Mouse (Mus musculus): ENCODE data around the gene Ctu2. TPM values are rescaled to one million over a fixed set of nuclear protein-coding genes. Genes with fewer than 3 reads are reported as not detected.
A peak's percentile ranks its signal among the peaks of the same experiment; 100 is the strongest.

The Ctu2 gene
- polyA plus RNA-seq, 1 experiment from 2014 or later = 7.9 TPM

- Histone ChIP-seq H3K36me3 (ENCODE audit: inconsistent target) (0 out of 2 replicates have a peak, but pooled peaks cover 2% of the 10 kb centered on the region), H3K4me3 (ENCODE audit: inconsistent target) (no peak within 1 kb of the TSS), H3K79me2 (ENCODE audit: inconsistent target) (no peaks in the 10 kb centered on the region), H3K27ac (no peak within 1 kb of the TSS)
- 8% methylated on average over 41 of the region's 56 CpGs for WGBS (ENCODE audit: missing documents)
These were observed 15.1 kb upstream of the Ctu2 start, which contains the start of gene Snai3 for GRCm38 (mm10) chr8:122460524-122461472. TSS of gene Snai3 (minus strand) at chr8:122460733.

DNA sequence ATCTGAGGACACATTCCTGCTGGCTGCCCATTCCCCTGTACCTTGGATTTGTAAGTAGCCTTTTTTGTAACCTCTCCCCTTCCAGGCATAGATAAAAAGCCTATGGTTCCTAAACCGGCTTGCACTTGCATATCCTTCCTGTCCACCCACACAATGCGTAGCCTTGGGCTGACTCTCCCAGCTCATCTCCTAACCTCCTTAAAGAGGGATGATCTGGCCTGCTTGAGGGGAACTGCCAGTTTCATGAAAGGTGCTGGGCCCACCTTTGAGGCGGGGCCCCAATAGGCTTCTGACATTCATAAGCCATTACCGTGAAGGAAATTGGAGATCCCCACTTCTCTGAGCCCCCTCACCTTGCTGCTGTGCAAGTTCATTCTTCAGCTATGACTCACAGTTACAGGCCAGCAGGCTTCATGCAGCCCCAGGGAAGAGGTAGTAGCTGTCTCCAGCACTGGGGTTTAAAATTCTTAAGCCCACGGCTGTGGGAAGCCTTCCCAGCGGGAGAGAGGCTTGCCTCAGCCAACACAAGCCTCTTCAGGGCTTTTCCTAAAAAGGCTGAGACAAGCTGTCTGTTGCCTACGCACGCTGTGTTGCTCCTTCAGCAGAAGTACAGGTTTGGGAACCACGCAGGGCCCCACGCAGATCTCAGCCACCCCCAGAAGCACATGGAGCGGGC is 14.3 kb upstream of the Ctu2 start:
- Histone ChIP-seq H3K27ac (no peak overlapping the region), H3K4me3 (ENCODE audit: inconsistent target) (no peak overlapping the region), H3K79me2 (ENCODE audit: inconsistent target) (no peaks in the 10 kb centered on the region), H3K36me3 (ENCODE audit: inconsistent target) (peaks cover 10% of the 10 kb centered on the region; the same call in 1 of the 2 replicates)
- 84% methylated on average over 10 of the region's 11 CpGs for WGBS (ENCODE audit: missing documents)

GRCm38 (mm10) chr8:122462510-122462909 is 13.4 kb upstream of the Ctu2 start:
- WGBS (ENCODE audit: missing documents) = 94% methylated on average over 6 of the region's 8 CpGs
- Histone ChIP-seq H3K4me3 (ENCODE audit: inconsistent target) (no peak overlapping the region), H3K79me2 (ENCODE audit: inconsistent target) (no peaks in the 10 kb centered on the region), H3K27ac (no peak overlapping the region), H3K36me3 (ENCODE audit: inconsistent target) (peaks cover 19% of the 10 kb centered on the region)

DNA sequence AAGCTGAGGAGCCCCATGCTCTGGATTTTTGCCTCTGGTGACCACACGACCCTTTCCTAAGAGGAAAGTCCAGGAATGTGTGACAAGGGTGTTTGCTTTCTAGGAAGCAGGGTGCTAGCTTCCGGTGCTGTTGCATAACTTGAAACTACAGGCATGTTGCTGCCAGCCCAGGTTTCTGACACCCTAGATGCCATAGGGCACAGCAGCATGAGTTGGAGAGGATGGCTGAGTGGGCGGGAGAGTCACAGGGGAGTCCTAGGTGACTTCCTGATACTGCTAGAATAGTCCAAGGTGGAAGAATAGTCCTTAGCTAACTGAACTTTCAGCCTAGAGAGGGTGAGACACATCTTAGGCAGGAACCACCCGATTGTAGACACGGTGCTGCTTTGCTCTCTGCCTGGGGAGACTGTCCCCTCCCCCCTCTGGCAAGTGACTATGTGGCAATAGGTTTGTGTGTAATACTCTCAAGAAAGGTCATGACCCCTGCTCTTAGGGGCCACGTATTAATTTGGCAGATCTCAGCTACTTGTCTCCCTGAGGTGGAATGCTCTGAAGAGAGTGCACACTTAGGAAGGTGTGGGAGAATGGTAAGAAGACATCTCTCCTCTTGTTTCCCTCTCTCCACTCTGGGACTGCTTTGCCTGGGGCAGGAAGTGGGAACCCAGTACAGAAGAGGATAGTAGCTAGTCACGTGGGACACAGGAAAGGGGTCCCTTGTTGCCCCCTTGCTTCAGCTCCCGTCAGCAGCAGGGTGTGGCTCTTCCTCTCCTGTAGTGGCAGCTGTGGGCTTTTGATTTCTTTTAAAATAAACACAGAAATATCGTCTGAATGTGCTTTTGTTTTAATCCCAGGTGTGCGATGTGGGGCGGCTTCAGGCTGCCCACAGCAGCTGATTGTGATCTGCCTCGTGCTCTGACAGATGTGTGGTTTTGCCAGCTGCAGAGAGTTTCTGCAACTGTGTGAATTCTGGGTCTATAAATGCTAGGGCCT is 12.0 kb upstream of the Ctu2 start:
- Histone ChIP-seq H3K27ac (no peak overlapping the region), H3K79me2 (ENCODE audit: inconsistent target) (no peaks in the 10 kb centered on the region; the same call in 1 of the 2 replicates), H3K36me3 (ENCODE audit: inconsistent target) (peaks cover 34% of the 10 kb centered on the region), H3K4me3 (ENCODE audit: inconsistent target) (no peak overlapping the region)
- WGBS (ENCODE audit: missing documents) = 32% methylated on average over 11 of the region's 12 CpGs

GRCm38 (mm10) chr8:122464985-122465384 is 11.0 kb upstream of the Ctu2 start:
- Histone ChIP-seq H3K36me3 (ENCODE audit: inconsistent target) (peaks cover 44% of the 10 kb centered on the region), H3K27ac (no peak overlapping the region), H3K4me3 (ENCODE audit: inconsistent target) (no peak overlapping the region), H3K79me2 (ENCODE audit: inconsistent target) (peaks cover 7% of the 10 kb centered on the region; the same call in 1 of the 2 replicates)
- 68% methylated on average over 5 of the region's 7 CpGs for WGBS (ENCODE audit: missing documents)

DNA sequence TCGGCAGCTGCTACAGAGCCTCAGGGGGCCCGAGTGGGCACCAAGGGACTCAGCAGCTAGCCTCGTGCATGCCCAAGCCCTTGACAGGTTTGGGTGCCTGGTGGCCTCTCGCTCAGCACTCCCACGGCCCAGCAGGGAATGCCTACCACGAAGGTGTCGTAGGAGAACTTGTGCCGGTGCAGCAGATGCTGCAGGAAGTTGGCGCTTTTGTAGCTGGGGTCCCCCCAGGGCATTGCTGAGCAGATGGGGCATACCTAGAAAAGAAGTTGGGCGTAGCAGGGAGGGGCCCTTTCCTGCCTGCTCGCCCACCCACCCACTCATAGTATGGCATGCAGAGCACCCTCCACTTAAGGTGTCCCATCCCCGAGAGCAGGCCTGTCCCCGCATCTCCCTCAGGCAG is 8.1 kb upstream of the Ctu2 start:
- 96% methylated on average over 13 of the region's 13 CpGs for WGBS (ENCODE audit: missing documents)
- Histone ChIP-seq H3K27ac (no peak overlapping the region), H3K79me2 (ENCODE audit: inconsistent target) (peaks cover 30% of the 10 kb centered on the region), H3K36me3 (ENCODE audit: inconsistent target) (peaks cover 44% of the 10 kb centered on the region), H3K4me3 (ENCODE audit: inconsistent target) (no peak overlapping the region)

GRCm38 (mm10) chr8:122469407-122469806 is 6.5 kb upstream of the Ctu2 start:
- Histone ChIP-seq H3K36me3 (ENCODE audit: inconsistent target) (peaks cover 44% of the 10 kb centered on the region), H3K79me2 (ENCODE audit: inconsistent target) (peaks cover 36% of the 10 kb centered on the region), H3K4me3 (ENCODE audit: inconsistent target) (no peak overlapping the region), H3K27ac (no peak overlapping the region)
- WGBS (ENCODE audit: missing documents) = 88% methylated on average over 6 of the region's 6 CpGs

GRCm38 (mm10) chr8:122469965-122470364 is 6.0 kb upstream of the Ctu2 start:
- no peak overlapping the region for H3K4me3 ChIP-seq (ENCODE audit: inconsistent target)
- H3K36me3 ChIP-seq (ENCODE audit: inconsistent target) = peaks cover 44% of the 10 kb centered on the region
- H3K79me2 ChIP-seq (ENCODE audit: inconsistent target) = peaks cover 41% of the 10 kb centered on the region
- WGBS (ENCODE audit: missing documents) = 42% methylated on average over 10 of the region's 10 CpGs
- H3K27ac ChIP-seq = no peak overlapping the region

GRCm38 (mm10) chr8:122470691-122471090 is 5.3 kb upstream of the Ctu2 start:
- Histone ChIP-seq H3K27ac (no peak overlapping the region), H3K79me2 (ENCODE audit: inconsistent target) (peaks cover 46% of the 10 kb centered on the region), H3K4me3 (ENCODE audit: inconsistent target) (no peak overlapping the region), H3K36me3 (ENCODE audit: inconsistent target) (peaks cover 42% of the 10 kb centered on the region)
- 39% methylated on average over 5 of the region's 5 CpGs for WGBS (ENCODE audit: missing documents)

DNA sequence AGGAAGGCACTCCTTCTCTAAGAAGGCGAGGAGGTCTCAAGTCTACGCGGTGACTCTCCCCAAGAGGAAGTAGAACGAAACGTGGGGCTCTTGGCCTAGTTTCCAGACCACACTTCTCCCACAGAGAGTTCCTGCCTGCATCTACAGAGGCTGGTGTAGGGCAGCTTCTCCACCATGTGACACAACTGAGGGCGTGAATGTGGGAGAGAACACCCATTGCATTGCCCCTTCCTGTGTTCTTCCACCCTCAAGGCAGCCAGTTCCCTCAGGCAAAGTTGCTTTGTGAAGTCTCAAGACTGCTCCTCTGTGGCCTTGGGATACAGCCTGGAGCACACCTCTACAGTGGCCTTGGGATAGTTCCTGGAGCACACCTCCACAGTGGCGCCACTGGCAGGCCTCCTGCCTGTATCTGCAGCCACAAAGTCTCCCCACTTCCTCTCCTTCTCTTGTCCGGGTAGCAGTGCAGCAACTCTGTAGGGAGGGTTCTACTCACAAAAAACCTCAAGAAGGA is 2.0 kb upstream of the Ctu2 start:
- H3K79me2 ChIP-seq (ENCODE audit: inconsistent target) = peaks cover 57% of the 10 kb centered on the region
- peaks cover 10% of the 10 kb centered on the region for H3K36me3 ChIP-seq (ENCODE audit: inconsistent target)
- peak overlapping the region; percentile 79 for H3K4me3 ChIP-seq (ENCODE audit: inconsistent target)
- 0% methylated on average over 7 of the region's 8 CpGs for WGBS (ENCODE audit: missing documents)
- peak overlapping the region; percentile 88 for H3K27ac ChIP-seq

- peaks cover 6% of the 10 kb centered on the region; the same call in 1 of the 2 replicates for H3K36me3 ChIP-seq (ENCODE audit: inconsistent target)
These were observed 887 bp upstream of the Ctu2 start for GRCm38 (mm10) chr8:122474951-122475560.

GRCm38 (mm10) chr8:122482448-122482847 is 6.5 kb downstream of the Ctu2 start:
- H3K4me3 ChIP-seq (ENCODE audit: inconsistent target) = no peak overlapping the region
- 94% methylated on average over 8 of the region's 8 CpGs for WGBS (ENCODE audit: missing documents)
- H3K79me2 ChIP-seq (ENCODE audit: inconsistent target) = no peaks in the 10 kb centered on the region
- H3K27ac ChIP-seq = no peak overlapping the region
- H3K36me3 ChIP-seq (ENCODE audit: inconsistent target) = peaks cover 75% of the 10 kb centered on the region

More at GRCm38 (mm10) chr8:122474951-122475560, 887 bp upstream of the Ctu2 start:
- Histone ChIP-seq H3K79me2 (ENCODE audit: inconsistent target) (peaks cover 49% of the 10 kb centered on the region), H3K4me3 (ENCODE audit: inconsistent target) (peak overlapping the region; percentile 79), H3K27ac (peak overlapping the region; percentile 88)
- WGBS (ENCODE audit: missing documents) = 2% methylated on average over 16 of the region's 16 CpGs

GRCm38 (mm10) chr8:122483877-122484276 is 7.9 kb downstream of the Ctu2 start:
- Histone ChIP-seq H3K4me3 (ENCODE audit: inconsistent target) (no peak overlapping the region), H3K27ac (no peak overlapping the region), H3K36me3 (ENCODE audit: inconsistent target) (peaks cover 89% of the 10 kb centered on the region), H3K79me2 (ENCODE audit: inconsistent target) (no peaks in the 10 kb centered on the region)
- WGBS (ENCODE audit: missing documents) = 91% methylated on average over 6 of the region's 7 CpGs

Measured in macrophage (primary cell).